Mouse (Mus musculus): ENCODE data around the gene Bloc1s4.

Bloc1s4 gene

GRCm38 (mm10) chr5:36719135-36719534 is 29.3 kb downstream of the Bloc1s4 start:
- no peak for DNase-seq (ENCODE audit: low spot score)

- no peak for DNase-seq (ENCODE audit: low spot score)
Measured at GRCm38 (mm10) chr5:36717889-36718288, 30.6 kb downstream of the Bloc1s4 start.

DNA sequence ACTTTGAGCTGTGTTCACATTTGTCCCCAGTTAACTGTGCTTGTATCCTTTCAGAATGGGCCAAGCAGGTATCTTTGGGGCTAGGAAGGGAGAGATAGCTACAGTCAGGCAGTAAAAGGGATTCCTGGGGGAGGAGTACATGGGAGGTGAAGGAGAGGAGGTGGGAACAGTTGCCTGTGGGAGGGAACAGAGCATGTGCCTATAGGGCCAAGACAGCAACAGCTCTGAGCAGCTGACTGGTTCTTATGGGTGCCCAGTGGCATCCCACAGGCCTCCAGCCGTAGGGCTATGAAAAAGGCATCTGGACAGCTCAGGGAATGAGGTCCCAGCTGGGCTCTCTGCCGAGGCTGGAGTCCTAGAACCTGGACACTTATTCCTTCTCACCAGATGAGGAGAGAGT is 31.6 kb downstream of the Bloc1s4 start:
- DNase-seq (ENCODE audit: low spot score) = no peak

GRCm38 (mm10) chr5:36714832-36715231 is 33.6 kb downstream of the Bloc1s4 start:
- no peak for DNase-seq (ENCODE audit: low spot score)

DNA sequence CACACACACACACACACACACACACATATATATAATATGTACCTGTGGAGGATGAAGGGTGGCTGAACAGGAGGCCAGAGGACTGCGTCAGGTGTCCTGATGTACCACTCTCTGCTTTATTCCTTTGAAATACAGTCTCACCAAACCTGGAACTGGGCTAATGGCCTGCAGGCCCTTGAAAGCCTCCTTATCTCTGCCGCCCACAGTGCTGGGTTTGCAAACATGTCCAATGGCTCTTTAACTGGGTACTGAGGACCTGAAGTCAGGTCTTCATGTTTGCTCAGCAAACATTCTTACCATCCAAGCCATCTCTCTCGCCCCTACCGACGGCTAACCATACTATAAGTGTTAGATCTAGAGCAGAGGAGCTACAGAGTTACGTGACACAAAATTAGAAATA is 34.8 kb downstream of the Bloc1s4 start:
- DNase-seq (ENCODE audit: low spot score) = no peak

GRCm38 (mm10) chr5:36712553-36713534 is 35.6 kb downstream of the Bloc1s4 start:
- peak; percentile 89 for DNase-seq (ENCODE audit: low spot score)

- DNase-seq (ENCODE audit: low spot score) = no peak
Measured at GRCm38 (mm10) chr5:36711863-36712262, 36.6 kb downstream of the Bloc1s4 start.

GRCm38 (mm10) chr5:36705792-36706191 is 42.7 kb downstream of the Bloc1s4 start:
- no peak for DNase-seq (ENCODE audit: low spot score)

GRCm38 (mm10) chr5:36705390-36705789 is 43.1 kb downstream of the Bloc1s4 start:
- no peak for DNase-seq (ENCODE audit: low spot score)

GRCm38 (mm10) chr5:36704684-36705083 is 43.8 kb downstream of the Bloc1s4 start:
- no peak for DNase-seq (ENCODE audit: low spot score)

- DNase-seq (ENCODE audit: low spot score) = no peak
Measured at GRCm38 (mm10) chr5:36700939-36701620, 47.4 kb downstream of the Bloc1s4 start.

GRCm38 (mm10) chr5:36698689-36699088 is 49.8 kb downstream of the Bloc1s4 start:
- DNase-seq (ENCODE audit: low spot score) = no peak

DNA sequence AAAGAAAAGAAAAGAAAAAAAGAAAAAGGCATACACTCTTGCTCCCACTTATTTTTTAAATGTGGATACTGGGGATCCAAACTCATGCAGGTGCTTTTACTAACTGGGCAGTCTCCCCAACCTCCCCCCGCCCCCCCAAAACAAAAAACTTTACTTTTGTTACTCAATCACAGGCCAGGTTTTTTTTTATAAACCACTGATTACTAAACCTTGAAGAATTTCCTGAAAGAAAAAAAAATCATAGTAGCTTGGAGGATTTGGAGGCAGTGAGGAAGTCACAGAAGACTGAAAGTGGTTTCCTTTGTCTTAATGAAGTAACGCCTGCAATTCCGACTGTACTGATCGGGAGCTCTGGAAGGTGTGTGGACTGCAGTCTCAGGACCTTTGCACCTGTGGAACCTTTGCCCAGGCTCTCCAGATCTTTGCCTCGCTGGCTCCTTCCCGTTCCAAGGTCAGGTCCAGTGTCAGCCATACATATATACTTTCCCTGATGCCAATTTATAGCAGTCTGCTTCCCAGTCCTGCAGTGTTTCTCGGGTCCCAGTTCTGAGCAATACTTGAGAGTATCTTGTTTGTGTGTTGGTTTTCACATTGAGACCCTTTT is 50.3 kb downstream of the Bloc1s4 start:
- DNase-seq (ENCODE audit: low spot score) = no peak
